Mouse (Mus musculus): ENCODE data around the gene Dkk2.
A peak's percentile ranks its signal among the peaks of the same experiment; 100 is the strongest.
"Not testable (repeated sequence)": the region's sequence is repeated elsewhere in the genome, so short reads cannot be mapped to it uniquely, and the experiment has no call there.

The Dkk2 gene

GRCm38 (mm10) chr3:132085112-132085822, at the start of gene Dkk2:
Gene Dkk2 (plus strand): TSS chr3:132085292.
- peak; percentile 38 to 43 for DNase-seq

- DNase-seq = no peak
These were observed 48.4 kb upstream of the Dkk2 start for GRCm38 (mm10) chr3:132036704-132037103.

- DNase-seq = peak in 1 of 2 experiments; percentile 6
These were observed 47.4 kb upstream of the Dkk2 start for GRCm38 (mm10) chr3:132037670-132038069.

GRCm38 (mm10) chr3:132040066-132040465, 45.0 kb upstream of the Dkk2 start:
- DNase-seq = no peak

- DNase-seq = no peak
These were observed 34.1 kb upstream of the Dkk2 start for GRCm38 (mm10) chr3:132050884-132051457.

GRCm38 (mm10) chr3:132062816-132063215, 22.3 kb upstream of the Dkk2 start:
- DNase-seq = not testable (repeated sequence)

GRCm38 (mm10) chr3:132063374-132063773, 21.7 kb upstream of the Dkk2 start:
- peak; percentile 7 for DNase-seq

- DNase-seq = no peak
These were observed 21.1 kb upstream of the Dkk2 start for GRCm38 (mm10) chr3:132063966-132064365.

- DNase-seq = no peak
These were observed 20.2 kb upstream of the Dkk2 start for GRCm38 (mm10) chr3:132064920-132065319.

- DNase-seq = peak; percentile 6 to 13
These were observed 14.1 kb upstream of the Dkk2 start for GRCm38 (mm10) chr3:132070949-132071348.

- DNase-seq = peak; percentile 78 to 80
These were observed 1.1 kb upstream of the Dkk2 start for GRCm38 (mm10) chr3:132084018-132084417.

- no peak for DNase-seq
These were observed 412 bp upstream of the Dkk2 start for GRCm38 (mm10) chr3:132084680-132085079.

GRCm38 (mm10) chr3:132085823-132086350, 795 bp downstream of the Dkk2 start:
- DNase-seq = peak; percentile 23 to 31

GRCm38 (mm10) chr3:132086461-132086860, 1.4 kb downstream of the Dkk2 start:
- DNase-seq = no peak

GRCm38 (mm10) chr3:132087011-132087486, 2.0 kb downstream of the Dkk2 start:
- DNase-seq = peak; percentile 78 to 83

GRCm38 (mm10) chr3:132092983-132093382, 7.9 kb downstream of the Dkk2 start:
- no peak for DNase-seq

GRCm38 (mm10) chr3:132096296-132096695, 11.2 kb downstream of the Dkk2 start:
- DNase-seq = peak; percentile 44 to 61

- no peak for DNase-seq
These were observed 15.7 kb downstream of the Dkk2 start for GRCm38 (mm10) chr3:132100746-132101145.

GRCm38 (mm10) chr3:132103020-132103419, 17.9 kb downstream of the Dkk2 start:
- peak; percentile 86 to 89 for DNase-seq

GRCm38 (mm10) chr3:132103454-132103853, 18.4 kb downstream of the Dkk2 start:
- DNase-seq = no peak

GRCm38 (mm10) chr3:132115772-132116511, 30.9 kb downstream of the Dkk2 start:
- no peak for DNase-seq

GRCm38 (mm10) chr3:132121344-132121743, 36.3 kb downstream of the Dkk2 start:
- DNase-seq = no peak

- DNase-seq = no peak
These were observed 37.5 kb downstream of the Dkk2 start for GRCm38 (mm10) chr3:132122581-132122980.
